Mouse (Mus musculus): Measurements from ENCODE around the gene Olfr693. TPM values are rescaled to one million over a fixed set of nuclear protein-coding genes. Genes with fewer than 3 reads are reported as not detected.

Gene Olfr693
- total and polyA plus RNA-seq, 3 experiments = not detected

DNA sequence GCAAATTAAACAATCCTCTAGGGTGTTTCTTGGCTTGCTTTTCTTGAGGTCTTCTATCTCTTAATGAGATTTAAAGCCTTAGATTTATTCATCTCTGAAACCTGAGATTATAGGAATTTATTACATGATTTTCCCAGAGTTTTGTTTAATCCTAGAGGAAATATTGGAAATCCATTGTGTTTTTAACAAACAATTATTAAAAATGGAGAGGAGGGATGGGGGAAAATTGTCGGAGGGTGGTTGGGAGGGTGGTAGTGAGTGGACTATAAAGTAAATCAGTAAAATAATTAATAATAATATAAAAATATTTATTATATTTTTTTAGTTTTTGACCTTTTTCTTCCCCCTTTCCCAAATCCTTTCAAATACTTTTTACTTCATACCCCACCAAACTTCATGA lies 11.3 kb upstream of the Olfr693 start, which contains the start of gene Olfr694:
Gene Olfr694 (minus strand): TSS at position 101 of the 400 bp plus-strand sequence.
- H3K9ac ChIP-seq (ENCODE audit: low read depth, low read length) = no peak within 1 kb of the TSS
- no peaks in the 10 kb centered on the region for H3K79me2 ChIP-seq (replicated peaks; ENCODE audit: control insufficient read depth, insufficient read depth, low read length)
- DNase-seq = no peak
- H3K4me1 ChIP-seq (ENCODE audit: control insufficient read depth, insufficient read depth, low read length) = no peaks in the 10 kb centered on the region
- 90% methylated on average over 1 of the region's 1 CpGs for WGBS
- H3K27ac ChIP-seq = no peak within 1 kb of the TSS
- H3K4me3 ChIP-seq = no peak within 1 kb of the TSS
- no peaks in the 10 kb centered on the region for H3K36me3 ChIP-seq (ENCODE audit: control insufficient read depth, insufficient read depth, low read length)
- intact Hi-C loops (cut with DNase I) = no loop called here
- no peaks in the 10 kb centered on the region for H3K27me3 ChIP-seq (ENCODE audit: control insufficient read depth, insufficient read depth, low read length)
- no peak for TF ChIP-seq POLR2A (IDR thresholded peaks at IDR 0.05; ENCODE audit: insufficient read depth, low read depth, low read length)
- TF ChIP-seq CTCF (IDR thresholded peaks at IDR 0.05) = no peak
- no peak for TF ChIP-seq EP300 (IDR thresholded peaks at IDR 0.05; ENCODE audit: insufficient read depth, low read depth, low read length)

DNA sequence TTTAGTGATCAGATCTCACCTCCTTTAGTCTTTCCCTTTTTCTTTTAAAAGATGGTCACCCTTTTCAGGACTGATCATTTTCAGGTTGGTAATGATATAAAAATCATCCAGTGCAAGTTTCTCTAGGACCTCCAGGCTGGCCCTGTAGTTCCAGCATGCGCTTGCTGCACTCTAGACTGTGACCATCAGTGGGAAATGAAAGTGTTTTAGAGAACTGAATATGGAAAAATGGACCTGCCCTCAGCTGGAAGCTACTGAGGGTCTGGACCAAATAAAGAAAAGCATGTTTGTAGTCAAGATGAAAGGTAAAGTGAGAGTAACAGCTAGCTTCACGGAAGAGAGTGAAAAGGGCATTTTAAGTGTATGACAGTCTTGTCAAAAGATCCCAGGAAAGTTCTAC lies 5.0 kb upstream of the Olfr693 start:
- no peak for DNase-seq
- H3K79me2 ChIP-seq (replicated peaks; ENCODE audit: control insufficient read depth, insufficient read depth, low read length) = no peaks in the 10 kb centered on the region
- WGBS = 77% methylated on average over 2 of the region's 2 CpGs
- H3K36me3 ChIP-seq (ENCODE audit: control insufficient read depth, insufficient read depth, low read length) = no peaks in the 10 kb centered on the region
- H3K4me3 ChIP-seq = no peak overlapping the region
- no peak overlapping the region for H3K27ac ChIP-seq
- H3K9ac ChIP-seq (ENCODE audit: low read depth, low read length) = no peak overlapping the region
- H3K4me1 ChIP-seq (ENCODE audit: control insufficient read depth, insufficient read depth, low read length) = no peaks in the 10 kb centered on the region
- H3K27me3 ChIP-seq (ENCODE audit: control insufficient read depth, insufficient read depth, low read length) = no peaks in the 10 kb centered on the region
- intact Hi-C loops (cut with DNase I) = no loop called here
- TF ChIP-seq POLR2A (IDR thresholded peaks at IDR 0.05; ENCODE audit: insufficient read depth, low read depth, low read length) (no peak), CTCF (IDR thresholded peaks at IDR 0.05) (no peak)

DNA sequence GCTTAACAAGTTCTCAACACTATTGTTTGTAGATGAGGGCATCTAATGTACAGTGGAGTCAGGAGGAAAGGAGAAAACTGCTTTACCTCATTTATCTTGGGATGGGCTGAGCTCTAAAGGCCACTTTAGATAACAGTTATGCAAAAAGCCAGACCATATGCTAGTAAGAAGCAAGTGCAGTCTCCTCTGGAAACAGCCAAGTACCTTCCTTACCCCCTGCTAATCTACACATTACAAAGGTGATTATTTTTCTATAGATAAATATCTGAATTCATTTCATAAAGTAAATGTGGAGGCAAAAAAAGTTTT lies 28.1 kb downstream of the Olfr693 start:
- Histone ChIP-seq H3K79me2 (replicated peaks; ENCODE audit: control insufficient read depth, insufficient read depth, low read length) (no peaks in the 10 kb centered on the region), H3K9ac (ENCODE audit: low read depth, low read length) (no peak overlapping the region), H3K27me3 (ENCODE audit: control insufficient read depth, insufficient read depth, low read length) (no peaks in the 10 kb centered on the region), H3K4me3 (no peak overlapping the region), H3K4me1 (ENCODE audit: control insufficient read depth, insufficient read depth, low read length) (no peaks in the 10 kb centered on the region), H3K27ac (no peak overlapping the region; the same call in 1 of the 2 replicates), H3K36me3 (ENCODE audit: control insufficient read depth, insufficient read depth, low read length) (no peaks in the 10 kb centered on the region)
- intact Hi-C loops (cut with DNase I) = no loop called here
- DNase-seq = no peak
- TF ChIP-seq POLR2A (IDR thresholded peaks at IDR 0.05; ENCODE audit: insufficient read depth, low read depth, low read length) = no peak
- no peak for TF ChIP-seq EP300 (IDR thresholded peaks at IDR 0.05; ENCODE audit: insufficient read depth, low read depth, low read length)
- no peak for TF ChIP-seq CTCF (IDR thresholded peaks at IDR 0.05)

DNA sequence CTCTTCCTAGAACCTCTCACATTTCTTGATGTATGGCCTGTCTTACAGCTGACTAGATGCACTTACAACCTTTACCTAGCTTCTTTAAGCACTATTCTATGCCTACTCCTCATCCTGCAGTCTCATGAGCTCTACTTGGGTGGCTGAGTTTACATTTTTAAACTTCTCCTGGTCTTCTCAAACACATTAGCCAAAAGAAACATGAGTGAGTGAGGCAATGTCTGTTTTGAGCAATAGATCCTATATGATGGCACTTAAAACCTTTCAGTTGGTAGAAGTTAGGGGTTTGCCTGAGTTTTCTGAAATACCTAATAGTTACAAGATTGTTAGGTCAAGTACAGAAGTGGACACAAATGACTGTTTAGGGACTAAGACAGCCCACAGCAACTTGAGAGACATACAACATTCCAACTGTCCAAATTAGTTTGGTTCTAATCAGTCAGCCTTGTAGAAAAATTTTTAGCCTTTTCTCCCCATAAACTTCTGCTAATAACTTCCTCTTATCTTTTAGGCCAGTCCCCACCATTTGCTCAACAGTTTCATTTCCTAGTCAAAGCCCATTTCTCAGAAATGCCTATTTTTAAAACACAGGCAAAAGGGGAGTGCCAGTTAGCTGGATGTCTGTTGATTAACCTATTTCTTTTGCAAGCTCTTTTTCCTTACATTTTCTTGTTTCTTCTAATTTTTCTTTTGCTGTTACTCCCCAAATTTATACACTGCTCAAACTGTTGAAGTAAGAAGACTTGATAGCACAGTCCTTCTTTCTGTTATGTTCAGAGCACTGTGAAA lies 28.6 kb downstream of the Olfr693 start:
- no peak for DNase-seq
- intact Hi-C loops (cut with DNase I) = no loop called here
- TF ChIP-seq POLR2A (IDR thresholded peaks at IDR 0.05; ENCODE audit: insufficient read depth, low read depth, low read length) = no peak
- no peak for TF ChIP-seq CTCF (IDR thresholded peaks at IDR 0.05)
- TF ChIP-seq EP300 (IDR thresholded peaks at IDR 0.05; ENCODE audit: insufficient read depth, low read depth, low read length) = no peak
- H3K27me3 ChIP-seq (ENCODE audit: control insufficient read depth, insufficient read depth, low read length) = no peaks in the 10 kb centered on the region
- no peaks in the 10 kb centered on the region for H3K4me1 ChIP-seq (ENCODE audit: control insufficient read depth, insufficient read depth, low read length)
- H3K9ac ChIP-seq (ENCODE audit: low read depth, low read length) = no peak overlapping the region
- no peaks in the 10 kb centered on the region for H3K79me2 ChIP-seq (replicated peaks; ENCODE audit: control insufficient read depth, insufficient read depth, low read length)
- H3K36me3 ChIP-seq (ENCODE audit: control insufficient read depth, insufficient read depth, low read length) = no peaks in the 10 kb centered on the region
- H3K4me3 ChIP-seq = no peak overlapping the region
- no peak overlapping the region; the same call in 1 of the 2 replicates for H3K27ac ChIP-seq

GRCm38 (mm10) chr7:106649774-106650173 lies 30.6 kb downstream of the Olfr693 start:
- no peaks in the 10 kb centered on the region for H3K36me3 ChIP-seq (ENCODE audit: control insufficient read depth, insufficient read depth, low read length)
- no peaks in the 10 kb centered on the region for H3K4me1 ChIP-seq (ENCODE audit: control insufficient read depth, insufficient read depth, low read length)
- H3K79me2 ChIP-seq (replicated peaks; ENCODE audit: control insufficient read depth, insufficient read depth, low read length) = no peaks in the 10 kb centered on the region
- H3K4me3 ChIP-seq = no peak overlapping the region
- 63% methylated on average over 1 of the region's 1 CpGs for WGBS
- no peak overlapping the region for H3K9ac ChIP-seq (ENCODE audit: low read depth, low read length)
- no peak for DNase-seq
- TF ChIP-seq EP300 (IDR thresholded peaks at IDR 0.05; ENCODE audit: insufficient read depth, low read depth, low read length) (no peak), POLR2A (IDR thresholded peaks at IDR 0.05; ENCODE audit: insufficient read depth, low read depth, low read length) (no peak), CTCF (IDR thresholded peaks at IDR 0.05) (no peak)
- intact Hi-C loops (cut with DNase I) = no loop called here
- no peaks in the 10 kb centered on the region for H3K27me3 ChIP-seq (ENCODE audit: control insufficient read depth, insufficient read depth, low read length)
- H3K27ac ChIP-seq = no peak overlapping the region

DNA sequence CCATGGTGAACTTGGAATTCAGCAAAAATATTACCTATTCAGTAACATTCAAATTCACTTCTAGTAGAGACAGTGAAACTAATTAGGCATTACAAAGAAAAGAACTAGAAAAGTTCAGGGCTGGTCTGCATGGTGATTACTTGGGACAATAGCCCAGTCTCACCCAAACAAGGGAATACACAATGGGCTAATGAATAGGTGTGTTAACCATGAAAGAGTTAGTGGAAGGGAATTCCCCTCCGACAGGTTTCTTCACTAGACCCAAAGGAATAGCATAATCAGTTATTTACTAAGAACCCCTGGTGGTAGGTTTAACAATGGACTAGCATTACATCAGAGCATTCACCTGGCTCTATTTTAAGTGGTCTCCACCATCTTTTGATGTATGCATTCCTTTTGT lies 35.1 kb downstream of the Olfr693 start:
- Histone ChIP-seq H3K36me3 (ENCODE audit: control insufficient read depth, insufficient read depth, low read length) (no peaks in the 10 kb centered on the region), H3K79me2 (replicated peaks; ENCODE audit: control insufficient read depth, insufficient read depth, low read length) (no peaks in the 10 kb centered on the region), H3K4me1 (ENCODE audit: control insufficient read depth, insufficient read depth, low read length) (no peaks in the 10 kb centered on the region), H3K9ac (ENCODE audit: low read depth, low read length) (no peak overlapping the region), H3K27me3 (ENCODE audit: control insufficient read depth, insufficient read depth, low read length) (no peaks in the 10 kb centered on the region), H3K27ac (no peak overlapping the region), H3K4me3 (no peak overlapping the region)
- no peak for TF ChIP-seq POLR2A (IDR thresholded peaks at IDR 0.05; ENCODE audit: insufficient read depth, low read depth, low read length)
- TF ChIP-seq CTCF (IDR thresholded peaks at IDR 0.05) = no peak
- TF ChIP-seq EP300 (IDR thresholded peaks at IDR 0.05; ENCODE audit: insufficient read depth, low read depth, low read length) = no peak
- no peak for DNase-seq
- 73% methylated on average over 1 of the region's 1 CpGs for WGBS
- intact Hi-C loops (cut with DNase I) = no loop called here

All from heart, adult 2 months (tissue).